Mouse (Mus musculus): ENCODE results near the gene Gimap1. TPM values are rescaled to one million over a fixed set of nuclear protein-coding genes. Genes with fewer than 3 reads are reported as not detected.

Gimap1 gene
- polyA plus RNA-seq, 1 experiment from 2014 or later: 17.6 TPM

DNA sequence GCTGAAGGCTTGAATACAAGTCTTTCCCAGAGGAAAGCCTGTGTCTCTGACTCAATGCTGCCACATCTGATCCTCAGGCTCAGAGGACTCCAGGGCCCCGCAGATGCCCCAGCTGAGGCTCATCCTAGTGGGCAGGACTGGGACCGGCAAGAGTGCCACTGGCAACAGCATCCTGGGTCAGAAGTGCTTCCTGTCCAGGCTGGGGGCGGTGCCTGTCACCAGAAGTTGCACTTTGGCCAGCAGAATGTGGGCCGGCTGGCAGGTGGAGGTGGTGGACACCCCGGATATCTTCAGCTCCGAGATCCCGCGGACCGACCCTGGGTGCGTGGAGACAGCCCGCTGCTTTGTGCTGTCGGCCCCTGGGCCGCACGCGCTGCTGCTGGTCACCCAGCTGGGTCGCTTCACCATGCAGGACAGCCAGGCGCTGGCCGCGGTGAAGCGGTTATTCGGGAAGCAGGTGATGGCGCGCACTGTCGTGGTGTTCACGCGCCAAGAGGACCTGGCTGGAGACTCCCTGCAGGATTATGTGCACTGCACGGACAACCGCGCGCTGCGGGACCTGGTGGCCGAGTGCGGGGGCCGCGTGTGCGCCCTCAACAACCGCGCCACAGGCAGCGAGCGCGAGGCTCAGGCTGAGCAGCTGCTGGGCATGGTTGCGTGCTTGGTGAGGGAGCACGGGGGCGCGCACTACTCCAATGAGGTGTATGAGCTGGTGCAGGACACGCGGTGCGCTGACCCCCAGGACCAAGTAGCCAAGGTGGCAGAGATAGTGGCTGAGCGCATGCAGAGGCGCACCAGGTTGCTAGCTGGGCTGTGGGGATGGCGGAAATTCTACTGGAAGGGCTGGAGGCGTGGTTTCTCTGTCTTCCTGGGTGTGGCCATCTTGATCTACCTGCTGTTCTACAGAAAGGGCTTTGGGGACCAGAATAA is 3.8 kb downstream of the Gimap1 start:
- WGBS (ENCODE audit: insufficient replicate concordance): 9% methylated on average over 52 of the region's 52 CpGs
- peak overlapping the region; percentile 47 for H3K4me3 ChIP-seq (ENCODE audit: low read depth, low read length)
- H3K4me1 ChIP-seq (ENCODE audit: control insufficient read depth, insufficient read depth, low read length): peaks cover 11% of the 10 kb centered on the region
- no peaks in the 10 kb centered on the region for H3K9me3 ChIP-seq (replicated peaks; ENCODE audit: control insufficient read depth, low read length)
- no peaks in the 10 kb centered on the region for H3K36me3 ChIP-seq (ENCODE audit: control insufficient read depth, insufficient read depth, low read length)
- peaks cover 23% of the 10 kb centered on the region for H3K27me3 ChIP-seq (ENCODE audit: control insufficient read depth, insufficient read depth, low read length)
- ATAC-seq (replicated peaks; ENCODE audit: insufficient number of reproducible peaks, low FRiP score, low TSS enrichment): no peak
- peak overlapping the region; percentile 67 for H3K4me2 ChIP-seq
- no peak overlapping the region for H3K27ac ChIP-seq (ENCODE audit: low read depth, low read length)
- no peak overlapping the region for H3K9ac ChIP-seq (ENCODE audit: low read depth, low read length)

DNA sequence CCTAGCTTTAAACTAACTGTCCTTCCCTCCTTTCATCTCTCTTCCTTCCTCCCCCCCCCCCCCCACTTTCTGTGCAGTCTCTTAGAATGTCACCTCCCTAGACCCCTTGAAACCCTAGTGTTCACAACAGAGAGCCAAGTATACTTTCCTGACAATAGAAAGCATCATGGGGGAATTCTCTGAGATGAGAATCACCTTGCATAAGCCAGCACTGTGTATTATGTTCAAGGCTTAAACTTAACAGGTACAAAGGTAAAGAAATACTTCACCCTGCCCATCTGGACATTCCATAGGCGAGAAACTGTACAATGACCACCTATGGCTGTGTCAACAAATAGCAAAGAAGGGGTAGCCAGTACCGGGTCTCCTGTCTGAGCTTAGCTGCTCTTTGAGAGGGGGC is 6.6 kb downstream of the Gimap1 start:
- Histone ChIP-seq H3K27ac (ENCODE audit: low read depth, low read length) (peak overlapping the region; percentile 84), H3K36me3 (ENCODE audit: control insufficient read depth, insufficient read depth, low read length) (no peaks in the 10 kb centered on the region), H3K9ac (ENCODE audit: low read depth, low read length) (no peak overlapping the region), H3K9me3 (replicated peaks; ENCODE audit: control insufficient read depth, low read length) (no peaks in the 10 kb centered on the region), H3K4me2 (no peak overlapping the region), H3K4me3 (ENCODE audit: low read depth, low read length) (no peak overlapping the region), H3K4me1 (ENCODE audit: control insufficient read depth, insufficient read depth, low read length) (peaks cover 11% of the 10 kb centered on the region), H3K27me3 (ENCODE audit: control insufficient read depth, insufficient read depth, low read length) (peaks cover 23% of the 10 kb centered on the region)
- ATAC-seq (replicated peaks; ENCODE audit: insufficient number of reproducible peaks, low FRiP score, low TSS enrichment): no peak
- WGBS (ENCODE audit: insufficient replicate concordance): 48% methylated on average over 2 of the region's 2 CpGs

DNA sequence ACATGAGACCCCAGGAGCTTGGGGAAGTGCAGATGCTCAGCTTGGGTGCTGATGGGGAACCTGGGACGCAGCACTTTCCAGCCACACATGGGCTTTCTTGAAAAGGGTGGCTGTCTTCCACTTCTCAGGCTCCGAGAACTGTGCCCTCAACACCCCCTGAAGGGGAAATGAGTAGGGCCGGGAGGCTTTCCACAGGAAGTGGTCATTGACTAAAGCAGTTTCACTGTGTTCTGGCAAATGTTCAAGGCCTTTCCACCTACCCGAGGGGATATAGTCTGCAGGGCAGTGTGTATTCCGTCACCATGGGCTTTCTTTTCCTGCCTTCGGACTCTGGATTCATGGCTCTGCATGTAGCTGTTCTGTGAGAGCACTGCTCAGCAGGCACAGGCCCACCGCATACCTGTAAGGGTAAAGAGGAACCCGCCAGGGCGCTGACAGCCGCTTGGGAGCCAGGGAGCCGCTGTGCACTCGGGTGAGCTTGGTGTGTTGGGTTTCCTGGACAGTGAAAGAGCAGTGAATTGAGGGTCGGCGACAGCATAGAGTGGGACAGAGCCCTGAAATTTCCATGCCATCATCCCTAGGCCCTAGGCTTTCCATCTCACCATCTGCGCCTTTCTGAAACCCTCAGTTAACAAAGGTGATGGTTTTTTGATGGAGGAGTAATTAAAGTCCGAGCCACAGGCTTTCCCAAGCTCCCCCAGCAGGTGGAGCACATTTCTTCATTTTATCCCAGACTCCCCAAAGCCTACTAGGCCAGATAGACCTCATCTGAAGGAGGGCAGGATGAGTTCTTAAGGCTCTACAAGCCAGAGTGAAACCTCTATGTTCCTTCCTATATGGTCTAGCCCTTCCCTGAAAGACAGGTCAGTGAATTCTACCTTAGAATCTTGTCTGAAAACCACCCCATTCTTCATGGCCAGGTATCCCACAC is 7.4 kb downstream of the Gimap1 start, which contains the start of gene Gimap5:
Gene Gimap5, plus strand, starts transcription at position 239 of the 931 bp plus-strand sequence.
- Histone ChIP-seq H3K4me2 (peak within 1 kb of the TSS; percentile 47), H3K4me1 (ENCODE audit: control insufficient read depth, insufficient read depth, low read length) (peaks cover 11% of the 10 kb centered on the region), H3K9ac (ENCODE audit: low read depth, low read length) (peak within 1 kb of the TSS; percentile 30; the same call in 1 of the 2 replicates)

DNA sequence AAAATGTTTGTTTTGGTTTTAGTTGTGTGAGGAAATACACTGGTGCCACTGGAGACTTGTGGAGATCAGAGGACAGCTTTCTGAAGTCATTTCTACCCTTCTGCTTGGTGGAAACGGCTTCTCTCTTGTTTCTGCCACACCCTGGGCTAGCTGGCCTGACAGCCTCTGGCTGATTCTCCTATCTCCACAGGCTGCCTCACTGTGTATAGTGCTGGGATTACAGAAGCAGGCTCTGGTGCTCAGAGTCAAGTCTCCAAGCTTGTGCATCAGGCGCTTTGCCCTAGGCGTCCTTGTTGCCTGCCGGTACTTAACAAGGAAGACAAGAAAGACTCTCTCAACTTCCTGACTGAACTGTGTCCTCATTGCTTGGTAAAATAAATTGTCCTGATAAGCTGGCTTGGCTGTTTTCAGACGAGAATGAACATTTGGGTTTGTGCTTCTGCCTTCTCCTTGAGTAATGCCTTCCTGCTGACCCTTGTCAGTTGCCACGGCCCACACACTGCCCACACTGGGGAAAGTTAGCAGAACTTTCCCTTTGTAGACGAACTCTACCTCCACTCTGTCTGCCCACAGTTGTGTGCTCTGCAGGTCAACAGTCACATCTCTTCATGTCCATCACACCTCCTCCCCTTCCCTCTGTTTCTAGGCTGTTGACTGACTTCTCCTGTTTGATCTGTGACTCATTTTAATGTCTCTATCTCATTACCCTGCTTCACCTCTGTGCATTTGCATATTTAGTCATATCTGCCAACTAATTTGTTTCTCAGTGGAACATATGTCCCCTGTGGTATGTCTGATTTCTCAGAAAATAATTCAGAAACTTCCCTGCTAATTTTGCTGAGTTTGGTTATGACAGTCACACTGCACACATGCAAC is 8.5 kb downstream of the Gimap1 start:
- Histone ChIP-seq H3K9ac (ENCODE audit: low read depth, low read length) (no peak overlapping the region), H3K4me2 (peak overlapping the region; percentile 20), H3K27ac (ENCODE audit: low read depth, low read length) (no peak overlapping the region), H3K27me3 (ENCODE audit: control insufficient read depth, insufficient read depth, low read length) (peaks cover 10% of the 10 kb centered on the region), H3K9me3 (replicated peaks; ENCODE audit: control insufficient read depth, low read length) (no peaks in the 10 kb centered on the region), H3K4me1 (ENCODE audit: control insufficient read depth, insufficient read depth, low read length) (peaks cover 8% of the 10 kb centered on the region), H3K4me3 (ENCODE audit: low read depth, low read length) (no peak overlapping the region), H3K36me3 (ENCODE audit: control insufficient read depth, insufficient read depth, low read length) (no peaks in the 10 kb centered on the region)
- no peak for ATAC-seq (replicated peaks; ENCODE audit: insufficient number of reproducible peaks, low FRiP score, low TSS enrichment)
- WGBS (ENCODE audit: insufficient replicate concordance): 46% methylated on average over 7 of the region's 7 CpGs

More for the DNA sequence above, 7.4 kb downstream of the Gimap1 start, which contains the start of gene Gimap5:
- no peaks in the 10 kb centered on the region for H3K36me3 ChIP-seq (ENCODE audit: control insufficient read depth, insufficient read depth, low read length)
- ATAC-seq (replicated peaks; ENCODE audit: insufficient number of reproducible peaks, low FRiP score, low TSS enrichment): no peak
- H3K27ac ChIP-seq (ENCODE audit: low read depth, low read length): peak within 1 kb of the TSS; percentile 84
- 38% methylated on average over 16 of the region's 16 CpGs for WGBS (ENCODE audit: insufficient replicate concordance)
- no peak within 1 kb of the TSS for H3K4me3 ChIP-seq (ENCODE audit: low read depth, low read length)
- H3K9me3 ChIP-seq (replicated peaks; ENCODE audit: control insufficient read depth, low read length): no peaks in the 10 kb centered on the region
- H3K27me3 ChIP-seq (ENCODE audit: control insufficient read depth, insufficient read depth, low read length): peaks cover 20% of the 10 kb centered on the region

DNA sequence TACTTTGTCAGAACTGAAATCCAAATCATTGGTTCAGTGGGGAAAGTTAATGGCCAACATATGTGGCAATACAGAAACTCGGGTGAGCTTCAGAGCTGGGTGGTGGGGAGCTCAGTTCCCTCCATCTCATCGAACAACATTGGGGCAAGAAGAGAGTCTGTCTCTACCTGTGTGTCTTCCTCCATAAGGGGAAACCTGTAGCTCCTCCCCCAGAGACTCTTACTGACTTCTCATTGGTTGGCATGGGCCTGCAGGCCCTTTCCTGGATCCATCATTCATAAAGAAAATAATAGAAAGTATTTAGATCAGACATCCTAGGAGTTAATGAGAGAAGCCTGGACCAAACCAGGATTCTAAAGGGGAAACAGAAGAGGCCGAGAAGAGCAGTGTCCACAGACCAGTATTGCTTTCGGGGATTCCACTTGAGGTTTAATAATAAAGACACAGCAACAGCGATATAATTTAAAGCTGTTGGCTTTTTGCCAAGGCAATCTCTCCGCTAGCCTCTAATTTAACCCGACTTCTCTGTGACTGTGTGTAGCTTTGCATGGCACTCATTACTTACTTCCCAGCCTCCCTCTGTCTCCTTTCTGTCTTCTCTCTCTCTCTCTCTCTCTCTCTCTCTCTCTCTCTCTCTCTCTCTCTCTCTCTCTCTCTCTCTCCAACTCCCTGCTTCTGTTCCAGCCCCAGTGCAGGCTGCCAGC is 24.9 kb downstream of the Gimap1 start:
- H3K9me3 ChIP-seq (replicated peaks; ENCODE audit: control insufficient read depth, low read length): peaks cover 2% of the 10 kb centered on the region; the same call in 1 of the 2 replicates
- H3K27me3 ChIP-seq (ENCODE audit: control insufficient read depth, insufficient read depth, low read length): no peaks in the 10 kb centered on the region
- WGBS (ENCODE audit: insufficient replicate concordance): 82% methylated on average over 7 of the region's 7 CpGs
- H3K4me3 ChIP-seq (ENCODE audit: low read depth, low read length): no peak overlapping the region
- H3K36me3 ChIP-seq (ENCODE audit: control insufficient read depth, insufficient read depth, low read length): no peaks in the 10 kb centered on the region
- no peak overlapping the region for H3K4me2 ChIP-seq
- ATAC-seq (replicated peaks; ENCODE audit: insufficient number of reproducible peaks, low FRiP score, low TSS enrichment): no peak
- H3K27ac ChIP-seq (ENCODE audit: low read depth, low read length): no peak overlapping the region
- no peak overlapping the region for H3K9ac ChIP-seq (ENCODE audit: low read depth, low read length)
- no peaks in the 10 kb centered on the region for H3K4me1 ChIP-seq (ENCODE audit: control insufficient read depth, insufficient read depth, low read length)

DNA sequence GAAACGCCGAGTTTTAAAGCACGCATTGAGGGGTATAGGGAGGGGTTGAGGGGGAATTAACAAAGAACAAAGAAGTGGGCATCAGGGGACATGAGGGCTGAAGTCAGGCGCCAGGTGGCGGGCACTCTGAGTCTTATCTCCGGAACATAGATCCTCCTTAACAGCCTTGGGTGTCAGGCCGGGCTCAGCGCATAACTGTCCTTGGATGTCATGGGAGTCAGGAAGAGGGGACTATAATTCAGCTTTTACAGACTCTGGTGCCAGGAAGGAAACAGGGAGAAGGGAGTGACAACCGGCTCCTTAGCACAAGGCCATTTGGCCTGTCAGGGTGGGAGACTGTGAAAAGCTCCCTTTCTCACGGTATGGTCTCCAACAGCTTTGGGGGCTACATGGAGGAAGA is 25.6 kb downstream of the Gimap1 start:
- H3K4me3 ChIP-seq (ENCODE audit: low read depth, low read length): no peak overlapping the region
- WGBS (ENCODE audit: insufficient replicate concordance): 87% methylated on average over 10 of the region's 10 CpGs
- no peak overlapping the region for H3K9ac ChIP-seq (ENCODE audit: low read depth, low read length)
- H3K9me3 ChIP-seq (replicated peaks; ENCODE audit: control insufficient read depth, low read length): peaks cover 2% of the 10 kb centered on the region; the same call in 1 of the 2 replicates
- no peak for ATAC-seq (replicated peaks; ENCODE audit: insufficient number of reproducible peaks, low FRiP score, low TSS enrichment)
- H3K4me2 ChIP-seq: no peak overlapping the region
- no peaks in the 10 kb centered on the region for H3K27me3 ChIP-seq (ENCODE audit: control insufficient read depth, insufficient read depth, low read length)
- no peak overlapping the region for H3K27ac ChIP-seq (ENCODE audit: low read depth, low read length)
- H3K36me3 ChIP-seq (ENCODE audit: control insufficient read depth, insufficient read depth, low read length): no peaks in the 10 kb centered on the region
- H3K4me1 ChIP-seq (ENCODE audit: control insufficient read depth, insufficient read depth, low read length): no peaks in the 10 kb centered on the region

DNA sequence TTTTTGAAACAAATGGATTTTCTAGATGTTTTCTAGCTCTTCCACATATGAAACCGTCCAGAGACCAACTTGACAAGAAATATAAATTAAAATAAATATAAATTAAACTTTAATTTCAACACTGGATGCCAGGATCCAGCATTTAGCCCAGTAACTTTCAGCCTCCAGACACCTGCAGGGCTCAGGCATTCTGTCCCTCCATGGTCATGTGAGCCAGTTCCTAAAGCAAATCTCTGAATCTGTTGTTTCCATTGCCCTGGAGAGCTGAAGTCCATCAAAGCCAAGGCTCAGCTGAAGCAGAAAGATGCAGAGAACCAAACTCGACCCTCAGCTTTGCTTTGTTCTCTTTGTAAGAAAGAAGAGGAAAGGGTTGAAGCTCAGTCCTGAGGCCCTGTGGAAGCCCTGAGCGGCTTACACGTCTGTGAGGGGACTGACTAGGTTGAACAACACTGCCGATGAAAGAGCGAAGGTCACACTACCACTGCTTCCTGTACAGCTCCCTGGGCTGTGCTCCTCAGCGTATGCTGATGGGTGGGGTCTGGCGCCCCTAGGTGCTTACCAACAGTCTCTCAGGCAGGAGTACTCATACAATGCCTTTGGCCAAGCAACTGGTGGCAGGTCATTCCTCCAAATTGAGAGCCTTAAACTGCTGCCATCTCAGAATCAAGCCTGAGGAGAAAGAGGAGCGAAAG is 29.5 kb downstream of the Gimap1 start:
- no peak overlapping the region for H3K9ac ChIP-seq (ENCODE audit: low read depth, low read length)
- H3K36me3 ChIP-seq (ENCODE audit: control insufficient read depth, insufficient read depth, low read length): no peaks in the 10 kb centered on the region
- no peak overlapping the region for H3K27ac ChIP-seq (ENCODE audit: low read depth, low read length)
- H3K27me3 ChIP-seq (ENCODE audit: control insufficient read depth, insufficient read depth, low read length): no peaks in the 10 kb centered on the region
- no peak overlapping the region for H3K4me3 ChIP-seq (ENCODE audit: low read depth, low read length)
- no peaks in the 10 kb centered on the region for H3K4me1 ChIP-seq (ENCODE audit: control insufficient read depth, insufficient read depth, low read length)
- WGBS (ENCODE audit: insufficient replicate concordance): 65% methylated on average over 9 of the region's 9 CpGs
- H3K4me2 ChIP-seq: no peak overlapping the region
- peaks cover 2% of the 10 kb centered on the region; the same call in 1 of the 2 replicates for H3K9me3 ChIP-seq (replicated peaks; ENCODE audit: control insufficient read depth, low read length)
- ATAC-seq (replicated peaks; ENCODE audit: insufficient number of reproducible peaks, low FRiP score, low TSS enrichment): no peak

Data from heart, embryonic 11.5 days (tissue).